Mouse (Mus musculus): Measurements from ENCODE around the gene Nsun5. TPM values are rescaled to one million over a fixed set of nuclear protein-coding genes. Genes with fewer than 3 reads are reported as not detected.
A peak's percentile ranks its signal among the peaks of the same experiment; 100 is the strongest.

Gene Nsun5
- polyA plus RNA-seq, 1 experiment = 31.5 TPM

DNA sequence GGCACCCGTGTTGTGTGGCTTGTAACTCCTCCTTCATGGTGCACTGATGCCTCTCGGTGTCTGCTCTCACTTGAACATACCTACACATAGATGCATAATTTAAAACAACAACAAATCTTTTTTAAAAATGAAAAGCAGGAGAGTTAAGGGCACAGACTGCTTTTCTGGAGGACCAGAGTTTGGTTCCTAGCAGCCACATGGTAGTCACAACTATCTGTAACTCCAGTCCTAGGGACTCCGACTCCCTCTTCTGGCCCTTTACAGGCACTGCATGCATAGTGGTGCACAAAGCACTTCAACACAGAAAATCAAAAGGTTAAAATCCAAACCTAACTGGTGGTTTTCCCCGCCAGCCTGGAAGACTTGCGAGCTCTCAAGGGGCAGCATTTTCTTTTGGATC is 3.8 kb downstream of the Nsun5 start:
- no peak for DNase-seq (ENCODE audit: low spot score)

GRCm38 (mm10) chr5:135375167-135375566 is 5.4 kb downstream of the Nsun5 start:
- no peak for DNase-seq (ENCODE audit: low spot score)

DNA sequence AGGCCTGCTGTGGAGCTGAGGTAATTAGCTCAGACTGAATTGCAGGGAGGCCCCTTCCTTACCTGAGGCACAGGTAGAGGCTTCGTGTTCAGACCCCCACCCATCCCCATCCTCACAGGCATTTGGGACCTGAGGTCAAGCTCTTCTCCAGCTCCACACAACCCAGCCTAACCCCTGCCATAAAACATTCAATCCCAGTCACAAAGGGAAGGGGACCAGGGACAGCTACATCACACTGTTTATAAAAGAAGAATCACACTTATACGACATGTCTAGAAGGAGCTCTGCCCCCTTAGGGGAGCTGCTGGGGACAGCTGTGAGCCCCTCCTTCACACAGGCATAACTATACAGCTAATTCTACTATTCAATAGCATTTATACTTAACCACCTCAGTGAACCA is 6.6 kb downstream of the Nsun5 start:
- DNase-seq (ENCODE audit: low spot score) = no peak

DNA sequence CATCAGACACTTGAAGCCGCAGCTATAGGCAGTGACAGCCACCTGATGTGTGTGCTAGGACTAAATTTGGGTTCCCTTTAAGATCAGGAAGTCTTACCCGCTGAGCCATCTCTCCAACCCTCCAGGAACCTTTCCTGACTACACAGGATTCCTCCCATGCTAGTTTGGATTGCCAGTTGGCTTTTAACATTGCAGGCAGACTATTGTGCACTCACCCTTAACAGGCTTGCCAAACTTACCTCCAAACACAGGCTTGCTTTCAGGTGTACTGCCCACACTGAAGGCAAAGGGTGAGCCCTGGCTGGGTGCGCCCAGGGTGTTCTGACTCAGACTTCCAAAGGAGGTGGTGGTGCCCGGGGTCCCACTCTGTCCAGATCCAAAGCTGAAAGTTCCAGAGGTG is 10.9 kb downstream of the Nsun5 start:
- no peak for DNase-seq (ENCODE audit: low spot score)

DNA sequence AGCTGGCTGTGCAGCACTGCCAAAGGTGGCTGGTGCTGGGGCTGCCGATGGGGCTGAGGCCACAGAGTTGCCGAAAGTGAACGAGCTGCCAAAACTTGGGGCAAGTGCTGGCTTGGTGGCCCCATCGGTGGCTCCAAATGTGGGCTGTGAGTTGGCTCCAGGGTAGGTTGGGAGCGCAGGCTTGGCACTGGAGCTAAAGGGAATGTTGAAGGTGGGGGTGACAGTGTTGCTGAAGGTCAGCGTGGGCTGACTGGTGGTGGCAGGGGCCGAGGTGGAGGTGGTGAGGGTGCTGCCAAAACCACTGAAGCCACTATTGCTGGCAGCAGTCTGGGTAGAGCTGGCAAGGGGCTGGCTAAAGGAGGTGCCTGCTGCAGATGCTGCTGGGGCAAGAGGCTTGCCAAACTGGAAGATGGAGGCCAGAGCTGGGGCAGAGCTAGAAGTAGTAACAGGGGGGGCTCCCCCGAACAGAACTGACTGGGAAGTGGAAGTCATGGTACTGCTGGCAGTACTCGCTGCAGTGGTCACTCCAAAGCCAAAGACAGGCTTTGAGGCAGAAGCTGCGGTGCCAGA is 11.7 kb downstream of the Nsun5 start:
- no peak for DNase-seq (ENCODE audit: low spot score)

GRCm38 (mm10) chr5:135382746-135383145 is 13.0 kb downstream of the Nsun5 start:
- no peak for DNase-seq (ENCODE audit: low spot score)

GRCm38 (mm10) chr5:135383771-135384170 is 14.0 kb downstream of the Nsun5 start:
- no peak for DNase-seq (ENCODE audit: low spot score)

GRCm38 (mm10) chr5:135394004-135394823 is 24.5 kb downstream of the Nsun5 start, which contains the start of gene Pom121:
Gene Pom121, minus strand, starts transcription at chr5:135394546.
- DNase-seq (ENCODE audit: low spot score) = peak; percentile 76

GRCm38 (mm10) chr5:135395826-135396225 is 26.1 kb downstream of the Nsun5 start:
- no peak for DNase-seq (ENCODE audit: low spot score)

- no peak for DNase-seq (ENCODE audit: low spot score)
Observed at GRCm38 (mm10) chr5:135399382-135399781, 29.6 kb downstream of the Nsun5 start.

GRCm38 (mm10) chr5:135400244-135400643 is 30.5 kb downstream of the Nsun5 start:
- peak; percentile 48 for DNase-seq (ENCODE audit: low spot score)

- DNase-seq (ENCODE audit: low spot score) = no peak
Observed at GRCm38 (mm10) chr5:135404623-135405022, 34.9 kb downstream of the Nsun5 start.

DNA sequence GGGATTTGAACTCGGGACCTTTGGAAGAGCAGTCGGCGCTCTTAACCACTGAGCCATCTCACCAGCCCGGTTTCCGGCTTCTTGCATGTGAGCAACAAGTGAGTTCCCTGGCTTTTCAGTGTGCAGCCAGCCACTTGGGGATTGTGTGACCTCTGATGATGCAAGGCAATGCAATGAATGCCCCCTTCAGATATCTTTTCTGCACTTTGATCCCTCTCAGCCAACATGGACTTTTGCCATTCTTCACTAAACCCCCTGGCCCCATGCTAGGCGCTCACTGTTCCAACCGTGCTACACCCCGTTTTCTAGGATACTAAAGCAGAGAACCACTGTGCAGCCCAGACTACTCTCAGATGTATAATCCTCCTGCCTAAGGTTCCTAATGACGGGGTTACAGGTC is 35.7 kb downstream of the Nsun5 start:
- no peak for DNase-seq (ENCODE audit: low spot score)

DNA sequence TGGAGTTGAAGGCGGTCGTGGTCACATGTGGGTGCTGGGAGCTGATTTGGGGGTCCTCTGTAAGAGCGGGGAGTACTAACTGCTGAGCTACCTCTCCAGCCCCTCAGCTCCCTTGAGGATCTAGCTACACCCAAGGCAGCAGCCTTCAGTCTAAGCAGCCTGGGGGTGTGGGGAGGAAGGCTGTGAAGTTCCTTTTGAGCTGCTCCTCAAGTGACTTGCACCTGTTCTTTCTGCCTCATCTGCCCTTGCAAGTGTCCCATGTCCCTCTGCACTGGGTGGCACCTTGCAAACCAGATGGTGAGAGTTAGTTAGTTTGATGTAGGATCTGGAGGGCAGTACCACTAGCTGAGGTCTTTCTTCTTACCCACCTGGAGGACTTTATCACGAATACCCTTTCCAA is 38.4 kb downstream of the Nsun5 start:
- DNase-seq (ENCODE audit: low spot score) = no peak

GRCm38 (mm10) chr5:135410266-135410665 is 40.5 kb downstream of the Nsun5 start:
- DNase-seq (ENCODE audit: low spot score) = no peak

Other genes starting within 250 kb of the Nsun5 start
- gene Tbl2, start 220.3 kb upstream of the Nsun5 start, polyA plus RNA-seq (2012; rRNA removed) = 7.2 and 9.7 TPM in 2 replicates
- gene Bcl7b, start 201.7 kb upstream of the Nsun5 start, polyA plus RNA-seq (2012; rRNA removed) = 33.4 and 43.0 TPM in 2 replicates
- gene Baz1b, start 182.7 kb upstream of the Nsun5 start, polyA plus RNA-seq (2012; rRNA removed) = 33.2 and 41.7 TPM in 2 replicates
- gene Fzd9, start 118.7 kb upstream of the Nsun5 start, polyA plus RNA-seq (2012; rRNA removed) = 0.07 and 0.11 TPM in 2 replicates
- gene Fkbp6, start 19.9 kb upstream of the Nsun5 start, polyA plus RNA-seq (2012; rRNA removed) = not detected in 2 replicates
- gene Trim50, start 16.7 kb upstream of the Nsun5 start, polyA plus RNA-seq (2012; rRNA removed) = not detected in 2 replicates
- 6.8 and 13.5 TPM in 2 replicates for gene Pom121, start 24.6 kb downstream of the Nsun5 start, polyA plus RNA-seq (2012; rRNA removed)
- 25.3 and 33.6 TPM in 2 replicates for gene Hip1, start 175.2 kb downstream of the Nsun5 start, polyA plus RNA-seq (2012; rRNA removed)
- gene Ccl26, start 193.6 kb downstream of the Nsun5 start, polyA plus RNA-seq (2012; rRNA removed) = not detected in 2 replicates
- gene Ccl24, start 203.1 kb downstream of the Nsun5 start, polyA plus RNA-seq (2012; rRNA removed) = 12.1 and 16.2 TPM in 2 replicates

Data from urinary bladder, adult 2 months (tissue).